Mouse (Mus musculus) megakaryocyte, embryonic 14.5 days (primary cell): ENCODE data around the gene Olfr507.

Experiments
- FLI1 ChIP-seq: IDR thresholded peaks from 2 replicates; pipeline ENCODE4 v1.6.1; 2012; ENCODE audit warnings: low read length, inconsistent platforms, mixed read lengths
- GATA1 ChIP-seq: IDR thresholded peaks from 3 replicates; pipeline ENCODE4 v1.6.1; 2012; ENCODE audit warnings: mixed read lengths, low read length, inconsistent platforms, borderline replicate concordance

- TF ChIP-seq GATA1 (no peak), FLI1 (no peak)
Measured at GRCm38 (mm10) chr7:108589797-108590196, 31.8 kb upstream of the Olfr507 start.
